Mouse (Mus musculus): ENCODE data around the gene Slc22a7. TPM values are rescaled to one million over a fixed set of nuclear protein-coding genes. Genes with fewer than 3 reads are reported as not detected.

The Slc22a7 gene
- polyA plus RNA-seq, 1 experiment from 2014 or later, result not detected

DNA sequence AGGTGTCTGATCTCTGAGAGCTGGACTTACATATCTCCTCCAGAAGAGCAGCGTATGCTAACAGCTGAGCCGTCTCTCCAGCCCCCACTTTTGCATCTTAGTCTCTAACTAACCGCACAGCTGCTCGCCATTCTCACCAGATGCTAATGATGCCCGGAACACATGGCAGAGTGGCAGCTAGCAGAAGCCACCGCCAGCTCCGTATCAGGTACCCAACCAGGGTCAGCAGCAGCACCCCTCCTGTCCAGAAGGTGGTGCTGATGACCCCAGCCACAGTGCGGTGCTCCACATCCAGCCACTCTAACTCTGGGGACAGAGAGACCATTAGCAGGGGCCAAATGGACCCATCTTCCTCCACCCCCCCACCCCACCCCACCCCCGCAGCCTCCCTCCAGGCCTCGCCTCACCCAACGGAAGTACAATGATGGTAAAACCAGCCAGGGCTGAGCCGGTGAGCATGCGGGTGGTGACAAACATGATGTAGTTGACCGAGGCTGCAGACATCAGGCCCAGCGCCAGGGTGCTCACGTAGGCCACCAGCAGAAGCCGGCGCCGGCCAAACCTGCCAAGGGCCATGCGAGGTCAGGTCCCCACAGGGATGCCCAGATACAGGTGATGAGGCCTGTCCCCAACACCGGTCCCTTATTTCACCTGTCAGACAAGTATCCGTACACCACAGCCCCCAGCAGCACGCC is 1.4 kb downstream of the Slc22a7 start:
- ATAC-seq (ENCODE audit: insufficient number of reproducible peaks, low FRiP score), result 0 out of 2 replicates have a peak, but pooled peaks have one; percentile 39
- Histone ChIP-seq H3K27me3 (replicated peaks) (peaks cover 51% of the 10 kb centered on the region), H3K4me2 (peak overlapping the region; percentile 23), H3K9me3 (replicated peaks) (no peaks in the 10 kb centered on the region), H3K36me3 (no peaks in the 10 kb centered on the region), H3K27ac (ENCODE audit: poor library complexity, severe bottlenecking) (no peak overlapping the region), H3K4me3 (no peak overlapping the region), H3K9ac (no peak overlapping the region), H3K4me1 (replicated peaks) (peaks cover 10% of the 10 kb centered on the region)
- 19% methylated on average over 23 of the region's 23 CpGs for WGBS

DNA sequence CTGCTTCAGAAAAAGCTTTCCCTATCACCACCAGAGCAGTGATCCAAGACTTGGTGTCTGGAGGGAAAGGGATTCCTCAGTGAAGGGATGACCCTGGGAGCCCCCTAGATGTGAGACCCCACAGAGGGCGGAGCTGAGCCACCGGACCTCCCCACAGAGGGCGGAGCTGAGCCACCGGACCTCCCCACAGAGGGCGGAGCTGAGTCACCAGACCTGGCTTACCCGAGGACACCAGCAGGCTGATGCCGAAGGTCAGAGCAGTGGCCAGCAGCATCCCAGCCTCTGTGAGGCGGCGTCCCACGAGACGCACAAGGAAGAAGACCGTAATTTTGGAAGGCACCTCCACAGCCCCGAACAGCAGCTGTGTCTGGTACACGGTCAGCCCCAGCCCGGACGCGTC is 4.6 kb downstream of the Slc22a7 start:
- WGBS, result 4% methylated on average over 17 of the region's 17 CpGs
- ATAC-seq (ENCODE audit: insufficient number of reproducible peaks, low FRiP score), result no peak
- Histone ChIP-seq H3K27me3 (replicated peaks) (peaks cover 59% of the 10 kb centered on the region), H3K9me3 (replicated peaks) (no peaks in the 10 kb centered on the region), H3K27ac (ENCODE audit: poor library complexity, severe bottlenecking) (no peak overlapping the region), H3K4me1 (replicated peaks) (peaks cover 23% of the 10 kb centered on the region), H3K9ac (0 out of 2 replicates have a peak overlapping the region, but pooled peaks have one; percentile 46), H3K36me3 (no peaks in the 10 kb centered on the region), H3K4me2 (peak overlapping the region; percentile 59), H3K4me3 (peak overlapping the region; percentile 20)

DNA sequence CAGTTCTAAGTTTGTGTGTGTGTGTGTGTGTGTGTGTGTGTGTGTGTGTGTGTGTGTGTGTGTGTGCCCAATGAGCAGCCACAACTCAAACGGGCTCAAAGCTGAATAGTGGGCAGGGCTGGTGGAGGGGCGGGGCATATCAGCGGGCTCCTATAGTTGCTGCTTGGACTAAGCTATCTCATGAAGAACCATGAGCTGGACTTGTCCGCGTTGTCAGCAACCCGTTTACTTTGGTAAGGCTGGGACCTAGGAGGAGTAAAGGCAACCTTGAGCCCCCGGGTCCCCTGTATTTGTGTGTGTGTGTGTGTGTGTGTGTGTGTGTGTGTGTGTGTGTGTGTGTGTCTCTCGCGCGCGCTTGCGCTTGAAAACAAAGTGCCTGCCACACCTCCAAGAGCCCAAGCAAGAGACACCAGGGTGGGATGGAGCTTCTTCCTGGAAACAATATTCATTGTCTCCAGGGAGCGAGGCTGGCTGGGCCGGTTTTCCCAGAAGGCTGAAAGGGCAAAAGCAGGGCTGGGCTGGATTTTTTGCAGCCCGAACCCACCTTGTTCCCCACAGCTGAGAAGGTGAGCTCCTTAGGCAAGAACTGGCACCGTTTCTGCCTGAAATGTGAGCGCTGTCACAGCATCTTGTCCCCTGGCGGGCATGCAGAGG is 9.4 kb downstream of the Slc22a7 start, which contains the start of gene Crip3:
TSS of gene Crip3 (plus strand) at position 166 of the 654 bp plus-strand sequence.
- H3K27me3 ChIP-seq (replicated peaks), result peaks cover 21% of the 10 kb centered on the region
- peaks cover 20% of the 10 kb centered on the region for H3K4me1 ChIP-seq (replicated peaks)
- H3K4me3 ChIP-seq, result peak within 1 kb of the TSS; percentile 33
- peak; percentile 37; the same call in 1 of the 2 replicates for ATAC-seq (ENCODE audit: insufficient number of reproducible peaks, low FRiP score)
- H3K4me2 ChIP-seq, result peak within 1 kb of the TSS; percentile 60
- no peak within 1 kb of the TSS for H3K27ac ChIP-seq (ENCODE audit: poor library complexity, severe bottlenecking)
- 11% methylated on average over 18 of the region's 18 CpGs for WGBS
- no peaks in the 10 kb centered on the region for H3K9me3 ChIP-seq (replicated peaks)
- peak within 1 kb of the TSS; percentile 53; the same call in 1 of the 2 replicates for H3K9ac ChIP-seq
- no peaks in the 10 kb centered on the region for H3K36me3 ChIP-seq

DNA sequence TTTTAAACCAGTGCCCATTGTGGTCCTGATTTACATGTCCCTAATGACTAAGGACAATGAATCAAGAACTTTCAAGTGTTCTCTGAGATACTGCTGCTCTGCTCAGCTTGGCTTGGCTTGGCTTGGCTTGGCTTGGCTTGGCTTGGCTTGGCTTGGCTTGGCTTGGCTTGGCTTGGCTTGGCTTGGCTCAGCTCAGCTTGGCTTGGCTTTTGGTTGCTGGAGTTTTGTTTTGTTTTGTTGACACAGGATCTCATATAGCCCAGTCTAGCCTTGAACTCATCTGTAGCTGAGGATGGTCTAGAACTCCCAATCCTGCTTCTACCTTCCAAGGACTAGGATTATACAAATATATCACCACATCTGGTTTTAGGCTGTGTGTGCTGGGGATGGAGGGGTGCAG is 11.8 kb downstream of the Slc22a7 start:
- Histone ChIP-seq H3K27me3 (replicated peaks) (peaks cover 21% of the 10 kb centered on the region), H3K4me3 (no peak overlapping the region), H3K4me2 (no peak overlapping the region), H3K27ac (ENCODE audit: poor library complexity, severe bottlenecking) (no peak overlapping the region), H3K36me3 (no peaks in the 10 kb centered on the region), H3K4me1 (replicated peaks) (peaks cover 10% of the 10 kb centered on the region), H3K9me3 (replicated peaks) (no peaks in the 10 kb centered on the region), H3K9ac (no peak overlapping the region)
- no peak for ATAC-seq (ENCODE audit: insufficient number of reproducible peaks, low FRiP score)

DNA sequence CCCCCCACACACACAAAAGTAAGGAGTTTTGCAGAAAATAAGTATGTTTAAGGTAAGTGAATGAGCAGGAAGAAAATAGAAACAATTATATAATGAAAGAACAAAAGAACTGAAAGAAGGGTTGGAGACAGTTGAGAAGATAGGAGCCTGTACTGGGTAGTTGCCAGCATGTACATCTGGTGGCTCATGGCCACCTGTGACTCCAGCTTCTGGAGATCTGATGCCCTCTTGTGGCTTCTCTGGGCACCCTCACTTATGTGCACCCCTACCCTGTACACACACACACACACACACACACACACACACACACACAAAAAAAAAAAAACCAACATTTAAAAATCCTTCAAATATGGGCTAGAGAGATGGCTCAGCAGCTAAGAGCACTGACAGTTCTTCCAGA is 18.5 kb downstream of the Slc22a7 start:
- H3K9ac ChIP-seq, result no peak overlapping the region
- no peaks in the 10 kb centered on the region for H3K9me3 ChIP-seq (replicated peaks)
- H3K4me3 ChIP-seq, result no peak overlapping the region
- H3K4me1 ChIP-seq (replicated peaks), result 0 out of 2 replicates have a peak, but pooled peaks cover 2% of the 10 kb centered on the region
- peaks cover 10% of the 10 kb centered on the region; the same call in 1 of the 2 replicates for H3K36me3 ChIP-seq
- no peak overlapping the region for H3K27ac ChIP-seq (ENCODE audit: poor library complexity, severe bottlenecking)
- no peaks in the 10 kb centered on the region for H3K27me3 ChIP-seq (replicated peaks)
- H3K4me2 ChIP-seq, result no peak overlapping the region
- ATAC-seq (ENCODE audit: insufficient number of reproducible peaks, low FRiP score), result no peak

DNA sequence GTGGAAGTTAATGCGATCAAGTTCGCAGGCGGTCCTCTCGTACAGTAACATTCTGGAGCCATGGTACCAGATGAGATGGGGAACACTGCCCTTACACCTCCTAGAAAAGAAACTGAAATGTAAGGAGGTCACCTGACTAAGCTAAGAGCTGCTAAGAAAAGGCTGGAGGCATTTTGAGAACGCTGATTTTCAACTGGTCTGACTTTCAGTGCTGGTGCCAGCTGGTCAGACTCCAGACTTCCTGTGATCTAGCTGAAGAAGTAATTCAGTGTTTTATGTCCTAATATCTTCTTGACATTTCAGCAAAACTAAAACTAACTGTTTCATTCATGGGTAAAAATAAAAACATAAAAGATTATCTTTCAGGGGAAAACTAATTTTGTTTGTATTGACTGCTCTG is 19.6 kb downstream of the Slc22a7 start:
- Histone ChIP-seq H3K4me2 (no peak overlapping the region), H3K27me3 (replicated peaks) (no peaks in the 10 kb centered on the region), H3K4me3 (no peak overlapping the region), H3K4me1 (replicated peaks) (0 out of 2 replicates have a peak, but pooled peaks cover 2% of the 10 kb centered on the region), H3K36me3 (peaks cover 16% of the 10 kb centered on the region), H3K9me3 (replicated peaks) (no peaks in the 10 kb centered on the region), H3K27ac (ENCODE audit: poor library complexity, severe bottlenecking) (no peak overlapping the region), H3K9ac (no peak overlapping the region)
- 73% methylated on average over 5 of the region's 5 CpGs for WGBS
- no peak for ATAC-seq (ENCODE audit: insufficient number of reproducible peaks, low FRiP score)

DNA sequence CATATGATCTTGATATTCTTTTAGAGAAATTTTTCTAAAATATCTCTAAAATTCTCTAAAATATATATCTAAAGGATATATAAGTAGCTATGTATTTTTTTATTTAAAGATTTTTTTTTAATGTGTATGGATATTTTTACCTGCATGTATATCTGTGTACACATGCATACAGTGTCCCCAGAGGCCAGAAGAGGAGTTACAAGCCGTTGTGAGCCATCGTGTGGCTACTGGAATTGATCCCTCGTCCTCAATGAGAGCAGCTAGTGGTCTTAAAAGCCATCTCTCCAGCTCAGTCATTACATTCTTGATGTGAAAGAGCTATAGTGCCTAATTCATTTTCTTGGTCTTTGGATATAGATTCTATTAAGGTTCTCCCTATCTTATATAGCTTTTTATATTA is 29.8 kb downstream of the Slc22a7 start:
- no peak for ATAC-seq (ENCODE audit: insufficient number of reproducible peaks, low FRiP score)
- Histone ChIP-seq H3K4me2 (no peak overlapping the region), H3K4me1 (replicated peaks) (no peaks in the 10 kb centered on the region), H3K4me3 (no peak overlapping the region), H3K9ac (no peak overlapping the region), H3K9me3 (replicated peaks) (no peaks in the 10 kb centered on the region), H3K27ac (ENCODE audit: poor library complexity, severe bottlenecking) (no peak overlapping the region), H3K27me3 (replicated peaks) (no peaks in the 10 kb centered on the region), H3K36me3 (peaks cover 65% of the 10 kb centered on the region)
- WGBS, result 41% methylated on average over 3 of the region's 3 CpGs

DNA sequence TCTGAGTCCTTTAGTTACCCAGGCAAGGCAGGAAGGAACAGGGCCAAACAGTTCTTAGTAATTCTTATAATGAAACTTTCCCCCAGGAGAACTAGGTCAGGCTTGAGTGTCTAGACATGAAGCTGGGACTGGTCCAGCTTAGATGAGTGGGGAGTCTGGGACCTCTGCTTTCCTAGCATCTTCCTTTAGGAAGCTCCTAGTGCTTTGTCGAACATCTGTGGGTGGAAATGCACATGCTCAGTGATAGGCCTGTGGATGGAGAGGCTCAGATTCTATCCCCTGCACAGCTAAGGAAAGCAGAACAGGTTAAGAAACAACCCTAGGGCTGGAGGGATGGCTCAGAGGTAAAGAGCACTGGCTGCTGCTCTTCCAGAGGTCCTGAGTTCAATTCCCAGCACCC is 43.6 kb downstream of the Slc22a7 start:
- Histone ChIP-seq H3K27me3 (replicated peaks) (no peaks in the 10 kb centered on the region), H3K4me2 (no peak overlapping the region), H3K27ac (ENCODE audit: poor library complexity, severe bottlenecking) (no peak overlapping the region), H3K36me3 (peaks cover 50% of the 10 kb centered on the region), H3K9ac (no peak overlapping the region), H3K4me1 (replicated peaks) (no peaks in the 10 kb centered on the region), H3K4me3 (no peak overlapping the region), H3K9me3 (replicated peaks) (no peaks in the 10 kb centered on the region)
- 91% methylated on average over 1 of the region's 1 CpGs for WGBS
- no peak for ATAC-seq (ENCODE audit: insufficient number of reproducible peaks, low FRiP score)

DNA sequence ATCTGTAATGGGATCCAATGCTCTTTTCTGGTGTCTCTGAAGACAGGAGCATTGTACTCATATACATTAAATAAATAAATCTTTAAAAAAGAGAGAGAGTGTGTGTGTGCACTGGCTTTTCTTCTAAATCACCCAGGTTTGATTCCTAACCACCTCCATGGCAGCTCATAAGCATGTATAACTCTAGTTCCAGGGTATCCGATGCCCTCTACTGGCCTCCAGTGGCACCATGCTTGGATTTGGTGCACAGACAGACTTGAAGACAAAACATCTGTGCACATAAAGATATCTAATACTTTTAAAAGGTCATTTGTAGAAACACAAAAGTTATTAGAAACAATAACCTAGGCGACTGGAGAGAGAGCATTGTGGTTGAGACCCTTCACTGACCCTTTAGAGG is 45.2 kb downstream of the Slc22a7 start:
- Histone ChIP-seq H3K27ac (ENCODE audit: poor library complexity, severe bottlenecking) (no peak overlapping the region), H3K9ac (no peak overlapping the region), H3K36me3 (peaks cover 48% of the 10 kb centered on the region), H3K4me1 (replicated peaks) (no peaks in the 10 kb centered on the region; the same call in 1 of the 2 replicates), H3K4me3 (no peak overlapping the region), H3K27me3 (replicated peaks) (no peaks in the 10 kb centered on the region), H3K4me2 (no peak overlapping the region), H3K9me3 (replicated peaks) (no peaks in the 10 kb centered on the region)
- no peak for ATAC-seq (ENCODE audit: insufficient number of reproducible peaks, low FRiP score)
- WGBS, result 53% methylated on average over 2 of the region's 2 CpGs

DNA sequence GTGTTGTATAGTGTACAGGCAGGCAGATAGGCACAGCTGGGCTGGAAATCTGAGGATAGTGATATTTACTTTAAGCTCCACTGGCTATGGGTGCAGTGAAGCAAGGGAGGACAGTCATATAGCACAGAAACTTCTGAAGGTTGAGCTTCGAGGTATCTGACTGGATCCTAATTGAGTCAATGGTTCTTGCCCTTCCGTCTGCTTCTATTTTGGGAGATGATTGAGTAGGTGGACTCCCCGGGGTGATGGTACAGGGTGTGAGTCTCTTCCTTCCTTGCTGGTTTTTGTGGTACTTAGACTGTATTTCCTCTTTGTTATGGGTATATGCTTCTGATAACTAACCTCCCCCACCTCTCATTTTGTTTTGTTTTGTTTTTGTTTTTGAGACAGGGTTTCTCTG is 50.1 kb downstream of the Slc22a7 start:
- Histone ChIP-seq H3K27ac (ENCODE audit: poor library complexity, severe bottlenecking) (no peak overlapping the region), H3K4me3 (no peak overlapping the region), H3K9me3 (replicated peaks) (no peaks in the 10 kb centered on the region), H3K9ac (no peak overlapping the region), H3K4me1 (replicated peaks) (peaks cover 10% of the 10 kb centered on the region), H3K4me2 (no peak overlapping the region), H3K27me3 (replicated peaks) (no peaks in the 10 kb centered on the region), H3K36me3 (peaks cover 28% of the 10 kb centered on the region)
- 59% methylated on average over 3 of the region's 3 CpGs for WGBS
- ATAC-seq (ENCODE audit: insufficient number of reproducible peaks, low FRiP score), result no peak

DNA sequence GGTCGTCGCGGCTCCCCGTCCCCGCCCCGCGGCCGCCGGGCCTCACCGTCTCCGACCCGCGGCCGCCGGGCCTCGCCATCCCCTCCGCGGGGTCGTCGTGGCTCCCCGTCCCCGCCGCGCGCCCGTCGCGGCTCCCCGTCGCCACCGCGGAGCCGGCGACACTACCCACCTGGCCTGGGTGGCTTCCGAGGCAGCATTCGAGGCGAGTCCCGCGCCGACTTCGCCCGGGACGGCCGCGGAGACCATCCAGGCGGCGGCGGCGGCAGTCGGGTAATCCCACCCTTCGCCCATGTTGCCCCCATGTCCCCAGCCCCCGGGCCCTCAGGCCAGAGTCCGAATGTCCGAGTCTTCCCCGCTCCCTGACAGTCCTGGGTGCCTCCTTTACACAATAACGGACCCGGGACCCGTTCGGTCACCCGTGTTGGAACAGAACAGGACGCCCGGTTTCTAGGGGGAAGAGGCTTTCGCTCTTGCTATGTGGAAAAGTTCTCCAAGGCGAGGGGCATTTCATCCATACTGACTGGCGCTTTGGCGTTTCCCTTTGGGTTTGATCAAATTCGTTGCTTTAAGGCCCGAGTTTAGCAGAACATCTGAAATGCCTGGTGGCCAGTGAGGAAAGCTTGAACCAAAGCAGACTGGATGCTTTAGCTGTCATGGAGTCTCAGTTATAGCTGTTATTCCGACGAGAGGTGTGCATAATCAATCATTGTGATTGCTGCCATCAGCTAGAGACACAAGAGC is 54.0 kb downstream of the Slc22a7 start:
- Histone ChIP-seq H3K27me3 (replicated peaks) (no peaks in the 10 kb centered on the region), H3K9ac (peak overlapping the region; percentile 92), H3K4me3 (peak overlapping the region; percentile 76), H3K36me3 (peaks cover 20% of the 10 kb centered on the region), H3K4me1 (replicated peaks) (peaks cover 10% of the 10 kb centered on the region), H3K27ac (ENCODE audit: poor library complexity, severe bottlenecking) (peak overlapping the region; percentile 68), H3K9me3 (replicated peaks) (no peaks in the 10 kb centered on the region), H3K4me2 (peak overlapping the region; percentile 90)
- ATAC-seq (ENCODE audit: insufficient number of reproducible peaks, low FRiP score), result peak; percentile 23
- WGBS, result under 1% methylated on average over 68 of the region's 70 CpGs

Data from heart, embryonic 12.5 days (tissue).